Mouse (Mus musculus) hindbrain, embryonic 12.5 days (tissue): Measurements from ENCODE around the gene Cacng2. TPM values are rescaled to one million over a fixed set of nuclear protein-coding genes. Genes with fewer than 3 reads are reported as not detected.

Source experiments
- ATAC-seq: fragments of 200-750 bp; cut with Nextera tagmentation; 2 replicates; pipeline ENCODE4 v1.8.0; 2017; ENCODE audit warnings: moderate TSS enrichment; ENCODE audit not compliant: low FRiP score
- H3K27ac ChIP-seq: fragments of 300-500 bp; sonication (generic); 2 replicates; pipeline ENCODE4 v1.5.1; 2016; ENCODE audit warnings: mild to moderate bottlenecking
- H3K27me3 ChIP-seq: fragments of 300-500 bp; sonication (generic); 2 replicates; pipeline ENCODE4 v1.6.1; 2016; ENCODE audit warnings: mild to moderate bottlenecking
- H3K36me3 ChIP-seq: fragments of 300-500 bp; sonication (generic); 2 replicates; pipeline ENCODE4 v1.6.1; 2016; ENCODE audit warnings: mild to moderate bottlenecking
- H3K4me1 ChIP-seq: fragments of 300-500 bp; sonication (generic); 2 replicates; pipeline ENCODE4 v1.6.1; 2016
- H3K4me2 ChIP-seq: fragments of 300-500 bp; sonication (generic); replicated peaks from 2 replicates; pipeline ENCODE4 v1.6.1; 2016; ENCODE audit warnings: mild to moderate bottlenecking
- H3K4me3 ChIP-seq: fragments of 300-500 bp; sonication (generic); 2 replicates; pipeline ENCODE4 v1.5.1; 2016; ENCODE audit warnings: mild to moderate bottlenecking
- H3K9ac ChIP-seq: fragments of 300-500 bp; sonication (generic); 2 replicates; pipeline ENCODE4 v1.6.1; 2016; ENCODE audit warnings: mild to moderate bottlenecking, moderate library complexity
- H3K9me3 ChIP-seq: fragments of 300-500 bp; sonication (generic); replicated peaks from 2 replicates; pipeline ENCODE4 v1.6.1; 2016; ENCODE audit warnings: mild to moderate bottlenecking
- WGBS: fragments of 180-500 bp; shearing (Covaris S2); methylation state at CpG from one replicate; pipeline ENCODE4 v1.1.7; 2016; 5-methylcytosine and 5-hydroxymethylcytosine counted together
- polyA plus RNA-seq: library from polyadenylated mRNA; unstranded; fragments of >200 nt; fragmentation: Nextera tagmentation; extraction: Ambion mirVana; gene quantifications from 2 replicates; pipeline ENCODE4 v1.2.1, GENCODE M21; 2016

Gene Cacng2
- polyA plus RNA-seq = 4.2 and 4.6 TPM in 2 replicates

- Histone ChIP-seq H3K36me3 (no peaks in the 10 kb centered on the region), H3K4me1 (peaks cover 23% of the 10 kb centered on the region), H3K4me2 (peak within 1 kb of the TSS; percentile 50), H3K9me3 (no peaks in the 10 kb centered on the region), H3K27ac (peak within 1 kb of the TSS; percentile 82), H3K9ac (peak within 1 kb of the TSS; percentile 75), H3K27me3 (peaks cover 16% of the 10 kb centered on the region), H3K4me3 (peak within 1 kb of the TSS; percentile 55)
- peak; percentile 84 for ATAC-seq
- under 1% methylated on average over 42 of the region's 42 CpGs for WGBS
Measured at GRCm38 (mm10) chr15:78119704-78120103, at the start of gene Cacng2. Gene Cacng2 (minus strand): TSS chr15:78120028.

- Histone ChIP-seq H3K9ac (0 out of 2 replicates have a peak overlapping the region, but pooled peaks have one; percentile 8), H3K27ac (no peak overlapping the region), H3K4me1 (peaks cover 18% of the 10 kb centered on the region), H3K4me2 (no peak overlapping the region), H3K4me3 (no peak overlapping the region), H3K36me3 (peaks cover 24% of the 10 kb centered on the region), H3K27me3 (no peaks in the 10 kb centered on the region), H3K9me3 (no peaks in the 10 kb centered on the region)
- WGBS = 86% methylated on average over 11 of the region's 11 CpGs
- no peak for ATAC-seq
Measured at GRCm38 (mm10) chr15:78169566-78169965, 49.7 kb upstream of the Cacng2 start.

DNA sequence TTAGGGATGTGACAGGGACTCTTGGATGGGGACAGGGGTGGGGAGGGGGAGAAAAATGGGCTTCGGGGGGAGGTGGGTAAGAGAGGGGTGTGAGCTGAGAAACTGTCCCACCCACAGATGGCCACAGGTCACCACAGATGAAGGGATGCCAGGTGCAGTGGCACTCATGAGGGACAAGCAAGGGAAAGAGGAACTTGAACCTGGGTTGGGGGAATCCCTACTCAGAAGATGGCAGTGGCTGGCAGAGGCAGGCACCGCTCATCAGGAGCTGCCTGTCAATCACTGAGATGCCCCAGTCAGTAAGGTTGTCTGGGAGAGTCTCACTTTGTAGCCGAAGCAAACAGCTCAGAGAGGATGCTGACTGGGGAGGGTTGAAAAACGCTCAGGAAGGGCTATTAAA lies 45.5 kb upstream of the Cacng2 start:
- Histone ChIP-seq H3K4me2 (no peak overlapping the region), H3K4me1 (peaks cover 9% of the 10 kb centered on the region; the same call in 1 of the 2 replicates), H3K27ac (no peak overlapping the region), H3K4me3 (no peak overlapping the region), H3K9ac (no peak overlapping the region), H3K9me3 (no peaks in the 10 kb centered on the region), H3K36me3 (peaks cover 40% of the 10 kb centered on the region), H3K27me3 (no peaks in the 10 kb centered on the region)
- ATAC-seq = no peak
- WGBS = 92% methylated on average over 4 of the region's 4 CpGs

- ATAC-seq = no peak
- peaks cover 9% of the 10 kb centered on the region; the same call in 1 of the 2 replicates for H3K4me1 ChIP-seq
- H3K9ac ChIP-seq = no peak overlapping the region
- H3K27me3 ChIP-seq = no peaks in the 10 kb centered on the region
- no peak overlapping the region for H3K4me3 ChIP-seq
- peak overlapping the region; percentile 31; the same call in 1 of the 2 replicates for H3K27ac ChIP-seq
- H3K4me2 ChIP-seq = no peak overlapping the region
- H3K9me3 ChIP-seq = no peaks in the 10 kb centered on the region
- WGBS = 79% methylated on average over 11 of the region's 11 CpGs
- H3K36me3 ChIP-seq = peaks cover 40% of the 10 kb centered on the region
Measured at GRCm38 (mm10) chr15:78164466-78164865, 44.6 kb upstream of the Cacng2 start.

DNA sequence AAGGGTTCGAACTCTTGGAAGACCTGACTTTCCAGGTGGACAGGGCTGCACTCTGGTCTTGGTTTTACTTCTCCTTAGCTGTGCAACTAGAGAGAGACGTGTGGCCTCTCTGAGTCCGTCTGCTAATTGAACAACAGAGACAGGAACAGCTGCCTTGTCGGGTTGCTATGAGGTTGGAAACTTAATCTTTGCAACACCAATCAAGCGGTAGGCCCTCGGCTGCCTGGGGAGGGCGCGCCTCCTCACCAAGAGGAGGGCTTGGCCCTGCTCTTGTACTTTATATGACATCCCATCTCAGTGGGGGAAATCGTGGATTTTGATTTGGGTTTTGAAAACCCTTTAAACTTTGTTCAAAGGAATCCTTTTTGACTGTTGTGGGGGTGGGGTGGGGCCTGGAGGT lies 42.1 kb upstream of the Cacng2 start:
- WGBS = 83% methylated on average over 9 of the region's 9 CpGs
- ATAC-seq = no peak

DNA sequence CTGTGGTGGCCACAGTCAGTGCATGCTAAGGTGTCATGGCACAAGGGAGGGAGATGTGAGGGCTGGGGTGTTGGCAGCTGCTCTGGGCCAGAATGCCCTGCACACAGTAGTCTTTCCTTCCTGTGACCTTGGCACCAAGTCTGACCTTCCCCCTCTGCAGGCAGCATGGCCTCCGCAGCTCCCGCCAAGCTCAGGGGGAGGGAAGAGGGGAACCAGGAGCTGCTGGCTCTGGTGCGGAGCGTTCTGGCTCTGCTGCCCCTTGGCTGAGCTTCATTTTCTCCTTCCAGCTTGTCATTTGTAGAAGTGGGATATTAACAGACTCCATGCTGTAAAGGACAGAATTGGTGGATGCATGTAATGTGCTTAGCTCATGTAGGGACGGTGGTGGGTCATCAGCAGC lies 38.5 kb upstream of the Cacng2 start:
- no peak for ATAC-seq
- 89% methylated on average over 5 of the region's 5 CpGs for WGBS

More for the DNA sequence above, 42.1 kb upstream of the Cacng2 start:
- no peak overlapping the region for H3K4me2 ChIP-seq
- no peak overlapping the region for H3K4me3 ChIP-seq
- peaks cover 9% of the 10 kb centered on the region; the same call in 1 of the 2 replicates for H3K4me1 ChIP-seq
- H3K9ac ChIP-seq = no peak overlapping the region
- H3K27me3 ChIP-seq = no peaks in the 10 kb centered on the region
- H3K36me3 ChIP-seq = peaks cover 39% of the 10 kb centered on the region
- no peak overlapping the region for H3K27ac ChIP-seq
- H3K9me3 ChIP-seq = no peaks in the 10 kb centered on the region

GRCm38 (mm10) chr15:78157824-78158223 lies 38.0 kb upstream of the Cacng2 start:
- WGBS = 76% methylated on average over 4 of the region's 4 CpGs
- Histone ChIP-seq H3K4me2 (no peak overlapping the region), H3K27me3 (no peaks in the 10 kb centered on the region), H3K4me3 (no peak overlapping the region), H3K9me3 (no peaks in the 10 kb centered on the region), H3K4me1 (peaks cover 15% of the 10 kb centered on the region), H3K27ac (no peak overlapping the region), H3K9ac (no peak overlapping the region), H3K36me3 (peaks cover 16% of the 10 kb centered on the region)
- no peak for ATAC-seq

More for the DNA sequence above, 38.5 kb upstream of the Cacng2 start:
- Histone ChIP-seq H3K4me3 (no peak overlapping the region), H3K4me1 (peaks cover 10% of the 10 kb centered on the region), H3K27ac (no peak overlapping the region), H3K9ac (no peak overlapping the region), H3K36me3 (peaks cover 20% of the 10 kb centered on the region), H3K27me3 (no peaks in the 10 kb centered on the region), H3K9me3 (no peaks in the 10 kb centered on the region), H3K4me2 (no peak overlapping the region)

GRCm38 (mm10) chr15:78157330-78157729 lies 37.5 kb upstream of the Cacng2 start:
- H3K27ac ChIP-seq = no peak overlapping the region
- H3K4me1 ChIP-seq = peaks cover 16% of the 10 kb centered on the region
- no peak overlapping the region for H3K4me2 ChIP-seq
- H3K36me3 ChIP-seq = peaks cover 13% of the 10 kb centered on the region; the same call in 1 of the 2 replicates
- H3K9ac ChIP-seq = no peak overlapping the region
- H3K9me3 ChIP-seq = no peaks in the 10 kb centered on the region
- 79% methylated on average over 8 of the region's 8 CpGs for WGBS
- H3K4me3 ChIP-seq = no peak overlapping the region
- ATAC-seq = no peak
- H3K27me3 ChIP-seq = no peaks in the 10 kb centered on the region

DNA sequence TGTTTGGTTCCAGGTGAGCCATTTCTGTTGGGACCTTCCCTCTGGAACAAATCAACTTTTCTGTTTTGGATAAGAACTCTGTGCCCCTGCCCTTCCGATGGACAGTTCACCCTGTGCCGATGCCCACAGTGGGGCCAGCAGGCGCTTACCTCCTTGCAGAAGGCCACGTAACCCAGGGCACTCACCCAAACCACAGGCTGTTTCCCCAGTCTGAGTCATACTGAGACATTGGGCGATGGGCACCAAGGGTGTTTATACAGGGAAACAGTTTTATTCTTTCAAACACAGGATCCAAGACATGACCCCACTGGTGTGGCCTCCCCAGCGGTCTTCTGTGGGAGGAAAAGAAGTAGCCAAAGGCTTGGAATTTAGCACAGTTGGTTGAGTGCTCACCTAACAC lies 35.6 kb upstream of the Cacng2 start:
- Histone ChIP-seq H3K4me1 (peaks cover 10% of the 10 kb centered on the region; the same call in 1 of the 2 replicates), H3K27ac (no peak overlapping the region), H3K4me2 (no peak overlapping the region), H3K4me3 (no peak overlapping the region), H3K9ac (no peak overlapping the region), H3K36me3 (0 out of 2 replicates have a peak, but pooled peaks cover 7% of the 10 kb centered on the region), H3K9me3 (no peaks in the 10 kb centered on the region), H3K27me3 (no peaks in the 10 kb centered on the region)
- 89% methylated on average over 6 of the region's 6 CpGs for WGBS
- no peak for ATAC-seq

DNA sequence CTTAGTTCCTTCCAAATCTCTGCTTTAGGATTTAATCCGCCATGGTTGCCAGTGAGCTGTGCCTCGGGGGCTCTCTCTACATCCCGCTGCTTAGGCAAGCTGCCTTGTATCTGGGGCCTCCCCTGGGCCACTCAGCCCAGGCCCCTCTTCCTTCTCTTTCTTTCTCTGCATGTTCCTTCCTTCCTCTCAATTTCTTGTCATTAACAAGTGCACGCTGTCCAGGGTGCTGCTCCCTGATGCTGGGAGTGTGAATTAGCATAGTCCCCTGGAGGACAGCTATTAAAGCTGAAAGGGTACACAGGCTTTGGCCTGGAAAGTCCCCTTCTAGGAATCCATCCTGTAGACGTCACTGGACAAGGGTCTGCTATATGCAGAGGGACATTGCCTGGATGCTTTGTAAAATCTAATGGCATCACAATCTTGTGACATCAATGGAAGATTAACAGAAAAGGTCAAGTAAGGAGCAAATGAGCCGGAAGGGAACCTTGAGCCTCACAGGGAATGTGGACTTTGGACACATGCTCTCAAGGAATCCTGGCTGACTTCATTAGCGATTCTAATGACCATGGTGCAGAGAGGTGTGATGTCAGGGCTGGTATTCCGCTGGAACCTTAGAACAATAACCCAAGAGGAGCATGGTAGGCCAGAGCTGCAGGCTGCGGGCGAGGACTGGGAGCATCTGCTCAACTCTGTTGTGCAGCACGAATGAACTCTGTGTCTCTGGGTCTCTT lies 33.4 kb upstream of the Cacng2 start:
- WGBS = 41% methylated on average over 11 of the region's 11 CpGs
- ATAC-seq = no peak
- Histone ChIP-seq H3K4me3 (no peak overlapping the region), H3K9me3 (no peaks in the 10 kb centered on the region), H3K36me3 (no peaks in the 10 kb centered on the region), H3K4me1 (peaks cover 10% of the 10 kb centered on the region; the same call in 1 of the 2 replicates), H3K27ac (no peak overlapping the region), H3K9ac (no peak overlapping the region), H3K27me3 (no peaks in the 10 kb centered on the region; the same call in 1 of the 2 replicates), H3K4me2 (no peak overlapping the region)

- ATAC-seq = no peak
- 80% methylated on average over 7 of the region's 7 CpGs for WGBS
Measured at GRCm38 (mm10) chr15:78148565-78148964, 28.7 kb upstream of the Cacng2 start.

GRCm38 (mm10) chr15:78140226-78140625 lies 20.4 kb upstream of the Cacng2 start:
- Histone ChIP-seq H3K9ac (no peak overlapping the region), H3K27ac (no peak overlapping the region), H3K4me3 (no peak overlapping the region), H3K4me1 (no peaks in the 10 kb centered on the region), H3K9me3 (no peaks in the 10 kb centered on the region), H3K36me3 (no peaks in the 10 kb centered on the region), H3K4me2 (no peak overlapping the region), H3K27me3 (peaks cover 4% of the 10 kb centered on the region; the same call in 1 of the 2 replicates)
- 45% methylated on average over 8 of the region's 8 CpGs for WGBS
- no peak for ATAC-seq

More at GRCm38 (mm10) chr15:78148565-78148964, 28.7 kb upstream of the Cacng2 start:
- Histone ChIP-seq H3K4me2 (no peak overlapping the region), H3K9ac (no peak overlapping the region), H3K36me3 (no peaks in the 10 kb centered on the region), H3K27me3 (no peaks in the 10 kb centered on the region; the same call in none of the 2 replicates), H3K4me1 (peaks cover 16% of the 10 kb centered on the region), H3K4me3 (no peak overlapping the region), H3K9me3 (no peaks in the 10 kb centered on the region), H3K27ac (no peak overlapping the region)
